Mouse (Mus musculus) heart, postnatal 10 days (tissue): ENCODE measurements around the gene Galns. TPM values are rescaled to one million over a fixed set of nuclear protein-coding genes. Genes with fewer than 3 reads are reported as not detected.

Experiments
- DNase-seq, 2 experiments: peaks; one replicate each; pipeline ENCODE4 v3.0.0; 2021
- intact Hi-C: fragments of 180-260 bp; cut with DNase I; formaldehyde crosslinking; loops from one replicate; pipeline ENCODE4 v1.15.1; 2025
- microRNA-seq, 2 experiments: library from miRNA; unstranded; fragments of <30 nt; microRNA quantifications; one replicate each; pipeline ENCODE4 v1.2.0; 2022
- total RNA-seq, 2 experiments: library from RNA; stranded (reverse); gene quantifications; 2 replicates each; pipeline ENCODE4 v1.2.3; 2021

Galns gene
- total RNA-seq, 2 experiments from 2014 or later = 6.6 to 7.1 TPM

GRCm38 (mm10) chr8:122548331-122548730 is 62.9 kb downstream of the Galns start:
- intact Hi-C loops = no loop called here
- DNase-seq = no peak

DNA sequence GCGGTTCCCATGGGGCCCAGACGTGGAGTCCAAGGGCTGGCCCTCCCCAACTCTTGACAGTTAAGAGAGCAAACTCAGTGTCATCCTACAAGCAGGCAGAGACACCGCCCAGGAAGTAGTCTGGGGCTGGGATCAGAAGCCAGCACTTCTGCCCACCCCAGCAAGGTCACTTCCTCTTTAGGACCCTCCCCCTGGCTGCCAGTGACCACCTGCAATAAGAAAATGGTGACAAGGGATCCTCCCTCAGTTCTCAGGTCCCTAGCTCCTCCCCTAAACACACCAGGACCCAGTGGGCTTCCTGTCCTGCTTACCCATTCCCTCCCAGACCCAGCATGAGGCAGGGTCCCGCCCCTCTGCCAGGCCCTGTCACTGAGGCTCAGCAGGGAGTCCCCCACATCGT is 63.4 kb downstream of the Galns start:
- peak; percentile 33 to 42 for DNase-seq
- intact Hi-C loops = no loop called here

DNA sequence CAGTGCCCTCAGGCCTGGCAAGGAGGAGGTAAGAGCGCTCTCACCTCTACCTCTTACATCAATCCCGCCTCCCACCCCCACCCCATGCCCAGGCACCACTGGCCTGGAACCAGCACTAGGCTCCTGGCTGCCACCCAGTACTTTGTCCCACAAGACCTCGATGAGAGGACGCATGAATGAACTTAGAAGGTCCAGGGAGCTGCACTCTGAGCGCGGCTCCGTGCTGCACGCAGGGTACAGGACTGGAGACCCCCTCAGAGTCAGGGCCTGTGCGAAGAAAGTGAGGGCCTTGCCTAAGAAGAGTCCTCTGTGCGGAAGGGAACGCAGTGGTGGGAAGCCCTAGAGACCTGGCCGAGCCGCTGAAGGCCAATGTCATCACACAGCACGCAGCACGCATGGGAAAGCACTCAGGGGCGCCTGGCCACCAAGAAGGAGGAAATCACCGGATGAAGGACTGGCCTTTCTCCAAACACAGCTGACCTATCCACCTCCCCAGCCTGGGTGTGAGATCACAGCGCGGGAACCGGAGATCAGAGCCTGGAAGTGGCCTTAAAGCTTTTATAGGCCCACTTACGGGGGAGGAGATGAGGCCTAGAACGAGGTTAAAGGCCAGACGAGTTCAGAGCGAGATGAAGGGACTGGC is 64.3 kb downstream of the Galns start:
- DNase-seq = peak; percentile 79 to 82
- intact Hi-C loops = no loop called here

DNA sequence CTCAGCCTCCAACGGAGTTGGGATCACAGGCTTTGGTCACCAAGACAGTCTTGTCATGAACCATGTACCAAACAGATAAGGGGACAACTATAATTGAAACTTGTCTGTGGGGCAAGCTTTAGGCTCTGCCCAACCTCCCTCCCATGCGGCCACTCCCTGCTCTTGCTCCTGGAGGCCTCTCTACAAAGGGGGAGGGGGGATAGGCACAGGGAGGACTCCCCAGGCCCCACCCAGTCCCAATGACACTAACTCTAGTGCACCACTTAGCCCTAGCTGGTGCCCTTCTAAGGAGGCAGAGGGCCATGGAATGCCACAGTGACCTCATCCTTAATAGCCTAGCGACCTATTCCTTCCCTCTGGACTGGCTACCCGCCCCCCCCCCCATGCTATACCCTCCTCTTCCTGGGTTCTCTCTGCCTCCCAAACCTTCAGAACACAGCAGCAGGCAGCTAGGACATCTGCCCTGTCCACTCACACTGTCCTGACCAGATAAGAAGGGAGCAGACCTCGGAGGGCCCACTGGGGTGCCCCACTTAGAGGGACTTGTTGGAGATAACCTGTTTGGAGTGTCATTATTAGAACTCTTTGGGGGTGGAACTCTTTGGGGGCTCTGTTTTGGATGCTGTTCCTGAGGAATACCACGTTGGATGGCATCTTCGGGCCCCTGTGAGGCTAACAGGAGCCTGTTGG is 65.1 kb downstream of the Galns start:
- no peak for DNase-seq
- intact Hi-C loops = no loop called here

DNA sequence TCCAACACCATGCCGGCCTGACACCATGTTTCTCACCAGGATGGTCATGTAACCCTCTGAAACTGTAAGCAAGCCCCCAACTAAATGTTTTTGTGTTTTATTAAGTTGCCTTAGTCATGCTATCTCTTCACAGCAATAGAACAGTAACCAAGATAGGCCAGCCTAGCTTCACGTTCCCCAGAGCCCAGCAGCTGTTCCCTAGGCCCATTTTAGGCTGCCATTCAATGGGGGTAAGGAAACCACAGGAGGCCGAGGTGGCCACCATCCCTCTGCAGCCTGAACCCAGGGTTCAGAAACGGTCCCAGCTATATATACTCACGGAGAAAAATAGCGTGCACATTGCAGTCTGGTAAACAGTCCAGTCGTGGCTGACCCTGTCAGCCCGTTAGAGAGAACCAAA is 67.1 kb downstream of the Galns start:
- intact Hi-C loops = no loop called here
- no peak for DNase-seq

DNA sequence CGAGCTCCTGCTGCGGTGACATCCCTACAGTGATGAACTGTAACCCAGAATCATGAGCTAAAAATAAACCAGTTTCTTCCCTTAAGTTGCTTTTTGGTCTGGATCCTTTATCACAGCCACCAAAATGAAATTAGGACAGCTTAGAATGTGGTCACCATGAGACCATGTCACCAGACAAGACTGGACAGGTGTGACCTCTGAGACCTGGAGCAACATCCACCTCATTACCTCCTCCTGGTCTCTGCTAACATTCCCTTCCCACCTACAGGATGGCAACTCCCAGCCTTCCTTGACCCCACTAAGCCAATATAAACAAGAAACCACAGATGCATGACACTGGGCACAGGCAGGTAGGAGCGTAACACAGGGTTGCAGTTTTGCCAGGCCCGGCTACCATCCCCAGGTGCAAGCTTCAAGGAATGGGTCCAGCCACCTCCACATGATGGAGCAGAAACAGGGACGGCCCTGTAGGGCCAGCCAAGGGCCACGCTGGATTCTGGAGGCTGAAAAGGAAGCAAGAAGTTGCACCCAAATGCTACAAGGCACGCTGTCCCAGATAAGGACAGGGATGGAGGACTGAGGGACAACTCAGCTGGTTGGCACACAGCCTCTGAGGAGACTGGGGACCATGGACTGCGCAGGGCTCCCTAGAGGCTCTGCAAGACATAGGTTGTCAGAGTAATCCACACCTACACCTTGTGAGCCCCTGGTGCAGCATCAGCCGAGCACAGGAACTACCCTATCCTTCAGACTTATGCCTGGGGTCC is 72.8 kb downstream of the Galns start:
- intact Hi-C loops = no loop called here
- no peak for DNase-seq

- DNase-seq = no peak
- intact Hi-C loops = no loop called here
Measured at GRCm38 (mm10) chr8:122537812-122538211, 73.5 kb downstream of the Galns start.

GRCm38 (mm10) chr8:122537033-122537432 is 74.2 kb downstream of the Galns start:
- peak; percentile 45 to 56 for DNase-seq

GRCm38 (mm10) chr8:122531312-122531711 is 80.0 kb downstream of the Galns start:
- peak in 1 of 2 experiments; percentile 30 for DNase-seq
- intact Hi-C loops = no loop called here

More at GRCm38 (mm10) chr8:122537033-122537432, 74.2 kb downstream of the Galns start:
- intact Hi-C loops = no loop called here

DNA sequence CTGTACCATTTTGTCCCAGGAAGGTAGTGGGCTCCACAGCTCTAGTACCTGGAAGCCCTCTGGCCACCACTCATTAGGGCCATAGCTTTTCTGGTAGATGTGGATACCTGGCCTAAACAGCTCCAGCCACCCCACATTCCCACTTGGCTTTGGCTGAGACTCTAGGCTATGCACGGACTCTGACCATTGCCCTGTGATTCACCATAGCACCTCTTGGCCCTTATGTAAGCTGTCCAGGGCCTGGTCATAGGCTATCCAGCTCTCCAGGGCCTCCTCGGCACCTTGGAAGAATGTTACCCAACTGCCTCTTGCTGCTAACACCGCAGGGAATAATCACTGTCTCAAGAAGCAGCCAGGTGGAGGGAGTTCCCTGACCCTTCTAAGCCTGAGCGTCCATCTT is 82.1 kb downstream of the Galns start:
- intact Hi-C loops = no loop called here
- no peak for DNase-seq

Small RNAs within 50 kb of the gene (microRNA-seq; reads per million reads assigned to microRNA genes)
- 0 reads per million in 2 experiments for gene Mir6396

Other genes starting within 250 kb of the Galns start
- 10 to 100 TPM; 25.5 to 27.5 TPM for gene Zc3h18, start 234.9 kb downstream of the Galns start, total RNA-seq
- gene Il17c, start 189.4 kb downstream of the Galns start, total RNA-seq = not detected
- gene Cyba, start 178.5 kb downstream of the Galns start, total RNA-seq = 10 to 100 TPM; 61.8 to 63.9 TPM
- gene Mvd, start 168.0 kb downstream of the Galns start, total RNA-seq = 1 to 10 TPM; 5.4 to 5.7 TPM
- gene Snai3, start 150.7 kb downstream of the Galns start, total RNA-seq = under 1 TPM; 0.52 to 0.53 TPM
- gene Rnf166, start 135.4 kb downstream of the Galns start, total RNA-seq = 10 to 100 TPM; 28.2 to 32.0 TPM
- 10 to 100 TPM in 1 of 2 experiments, 1 to 10 TPM in 1; 9.6 to 14.1 TPM for gene Ctu2, start 135.3 kb downstream of the Galns start, total RNA-seq
- gene Piezo1, start 60.1 kb downstream of the Galns start, total RNA-seq = 10 to 100 TPM; 40.3 to 43.3 TPM
- gene Cdt1, start 43.4 kb downstream of the Galns start, total RNA-seq = 10 to 100 TPM in 1 of 2 experiments, 1 to 10 TPM in 1; 9.7 to 14.0 TPM
- 10 to 100 TPM; 37.9 to 41.8 TPM for gene Aprt, start 34.6 kb downstream of the Galns start, total RNA-seq
- 10 to 100 TPM; 54.7 to 57.4 TPM for gene Trappc2l, start 177 bp upstream of the Galns start, total RNA-seq
- not detected for gene Pabpn1l, start 11.3 kb upstream of the Galns start, total RNA-seq
- gene Cbfa2t3, start 87.6 kb upstream of the Galns start, total RNA-seq = 10 to 100 TPM; 22.2 to 24.5 TPM
- gene Acsf3, start 164.0 kb upstream of the Galns start, total RNA-seq = 10 to 100 TPM; 27.1 to 28.6 TPM
- under 1 TPM in 1 of 2 experiments, not detected in 1; 0.10 TPM for gene Cdh15, start 236.5 kb upstream of the Galns start, total RNA-seq